Mouse (Mus musculus) kidney, embryonic 16.5 days (tissue): ENCODE data around the gene Arhgap23. TPM values are rescaled to one million over a fixed set of nuclear protein-coding genes. Genes with fewer than 3 reads are reported as not detected.

Experiments used
- ATAC-seq: fragments of 200-750 bp; cut with Nextera tagmentation; 2 replicates; pipeline ENCODE4 v1.8.0; 2017; ENCODE audit warnings: moderate TSS enrichment; ENCODE audit not compliant: low FRiP score, low TSS enrichment
- H3K27ac ChIP-seq: fragments of 300-500 bp; sonication (generic); 2 replicates; pipeline ENCODE4 v1.5.1; 2014; ENCODE audit warnings: low read length
- H3K27me3 ChIP-seq: fragments of 300-500 bp; sonication (generic); 2 replicates; pipeline ENCODE4 v1.6.1; 2014; ENCODE audit warnings: low read length, control low read depth, mixed read lengths; ENCODE audit not compliant: insufficient read depth
- H3K36me3 ChIP-seq: fragments of 300-500 bp; sonication (generic); 2 replicates; pipeline ENCODE4 v1.6.1; 2014; ENCODE audit warnings: low read length, control low read depth, mixed read lengths; ENCODE audit not compliant: insufficient read depth
- H3K4me1 ChIP-seq: fragments of 300-500 bp; sonication (generic); 2 replicates; pipeline ENCODE4 v1.6.1; 2014; ENCODE audit warnings: low read length, control low read depth, mixed read lengths; ENCODE audit not compliant: insufficient read depth
- H3K4me2 ChIP-seq: fragments of 300-500 bp; sonication (generic); replicated peaks from 2 replicates; pipeline ENCODE4 v1.6.1; 2014; ENCODE audit warnings: low read depth, low read length
- H3K4me3 ChIP-seq: fragments of 300-500 bp; sonication (generic); 2 replicates; pipeline ENCODE4 v1.5.1; 2014; ENCODE audit warnings: mild to moderate bottlenecking, low read length
- H3K9ac ChIP-seq: fragments of 300-500 bp; sonication (generic); replicated peaks from 2 replicates; pipeline ENCODE4 v1.6.1; 2014; ENCODE audit warnings: low read length
- H3K9me3 ChIP-seq: fragments of 300-500 bp; sonication (generic); 2 replicates; pipeline ENCODE4 v1.6.1; 2016; ENCODE audit warnings: low read length, control low read depth
- WGBS: fragments of 180-500 bp; shearing (Covaris S2); extraction: QIAGEN DNeasy Blood & Tissue Kit; methylation state at CpG from one replicate; pipeline ENCODE4 v1.1.7; 2014; 5-methylcytosine and 5-hydroxymethylcytosine counted together
- polyA plus RNA-seq: library from polyadenylated mRNA; unstranded; fragments of >200 nt; fragmentation: Nextera tagmentation; extraction: Ambion mirVana; gene quantifications from 2 replicates; pipeline ENCODE4 v1.2.1, GENCODE M21; 2015

Arhgap23 gene
- polyA plus RNA-seq, 1 experiment from 2014 or later = 6.2 TPM

DNA sequence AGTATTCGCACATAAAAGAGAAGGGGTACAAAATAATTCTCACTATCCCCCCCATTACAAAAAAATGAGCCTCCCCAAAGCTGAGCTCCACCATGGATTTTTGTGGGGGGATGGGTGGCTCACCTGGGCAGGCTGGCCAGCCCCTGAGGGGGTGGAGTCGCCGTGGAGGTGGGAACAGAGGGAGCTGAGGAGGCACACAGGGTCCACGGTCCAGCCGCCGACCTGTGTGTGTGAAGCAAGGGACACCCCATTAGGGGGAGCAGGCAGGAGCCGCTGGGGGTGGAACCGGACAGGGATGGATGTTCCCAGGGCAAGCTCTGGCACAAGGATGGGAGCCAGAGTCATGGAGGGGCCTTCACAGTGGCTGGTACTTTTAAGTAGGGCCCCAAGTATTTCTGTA, 133.4 kb downstream of the Arhgap23 start:
- Histone ChIP-seq H3K9ac (no peak overlapping the region), H3K4me2 (no peak overlapping the region), H3K4me1 (peaks cover 16% of the 10 kb centered on the region; the same call in 1 of the 2 replicates), H3K4me3 (no peak overlapping the region), H3K36me3 (no peaks in the 10 kb centered on the region), H3K27ac (no peak overlapping the region), H3K27me3 (peaks cover 92% of the 10 kb centered on the region), H3K9me3 (no peaks in the 10 kb centered on the region)
- 49% methylated on average over 8 of the region's 8 CpGs for WGBS
- ATAC-seq = no peak

Other genes with a start within 250 kb of the Arhgap23 start
- gene Kpnb1, start 227.7 kb upstream of the Arhgap23 start, polyA plus RNA-seq = 51.0 and 54.6 TPM in 2 replicates
- 80.9 and 94.4 TPM in 2 replicates for gene Npepps, start 134.9 kb upstream of the Arhgap23 start, polyA plus RNA-seq
- 56.5 and 59.8 TPM in 2 replicates for gene Mrpl45, start 99.8 kb upstream of the Arhgap23 start, polyA plus RNA-seq
- 0.21 and 0.24 TPM in 2 replicates for gene Gpr179, start 63.5 kb upstream of the Arhgap23 start, polyA plus RNA-seq
- gene Socs7, start 53.0 kb upstream of the Arhgap23 start, polyA plus RNA-seq = 3.4 and 3.5 TPM in 2 replicates
- gene 4933428G20Rik, start 84.8 kb downstream of the Arhgap23 start, polyA plus RNA-seq = 0.75 and 1.3 TPM in 2 replicates
- gene Srcin1, start 160.7 kb downstream of the Arhgap23 start, polyA plus RNA-seq = 1.0 and 1.1 TPM in 2 replicates
- gene Epop, start 214.2 kb downstream of the Arhgap23 start, polyA plus RNA-seq = 2.3 and 2.5 TPM in 2 replicates
- 4.1 and 5.5 TPM in 2 replicates for gene Mllt6, start 247.9 kb downstream of the Arhgap23 start, polyA plus RNA-seq